Mouse (Mus musculus): Measurements from ENCODE around the gene Pdcd11. TPM values are rescaled to one million over a fixed set of nuclear protein-coding genes. Genes with fewer than 3 reads are reported as not detected.
"Not testable (repeated sequence)": the region's sequence is repeated elsewhere in the genome, so short reads cannot be mapped to it uniquely, and the experiment has no call there.

Gene Pdcd11
- polyA plus RNA-seq, 1 experiment: 6.8 TPM

DNA sequence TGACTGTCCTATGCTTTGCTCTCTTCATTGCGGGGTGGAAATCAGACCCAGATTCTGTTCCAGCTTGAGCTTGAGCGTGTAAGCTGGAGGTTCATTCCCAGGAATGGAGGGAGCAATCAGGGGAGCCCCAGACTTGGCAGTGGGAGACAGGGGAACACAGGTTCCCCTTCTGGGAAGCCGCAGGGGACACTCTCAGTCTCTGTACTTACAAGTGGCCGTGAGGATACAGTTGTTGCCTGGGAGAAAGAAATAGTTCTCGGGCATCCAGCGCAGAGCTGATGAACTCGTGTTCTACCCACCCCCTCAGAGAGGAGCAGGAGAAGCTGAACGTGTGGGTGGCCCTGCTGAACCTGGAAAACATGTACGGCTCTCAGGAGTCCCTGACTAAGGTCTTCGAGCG, 38.3 kb downstream of the Pdcd11 start:
- Histone ChIP-seq H3K4me3 (ENCODE audit: control insufficient read depth, low read depth, low read length) (no peak overlapping the region), H3K36me3 (ENCODE audit: control insufficient read depth, insufficient read depth, low read length) (no peaks in the 10 kb centered on the region; the same call in 1 of the 2 replicates), H3K4me1 (ENCODE audit: control insufficient read depth, insufficient read depth, low read length) (no peaks in the 10 kb centered on the region), H3K27ac (ENCODE audit: control insufficient read depth, insufficient read depth, low read depth, low read length) (no peak overlapping the region), H3K27me3 (ENCODE audit: control insufficient read depth, insufficient read depth, low read length) (no peaks in the 10 kb centered on the region)
- TF ChIP-seq POLR2A (IDR thresholded peaks at IDR 0.05; ENCODE audit: control insufficient read depth, low read depth, low read length) (no peak), CTCF (IDR thresholded peaks at IDR 0.05; ENCODE audit: control insufficient read depth, insufficient read depth, insufficient replicate concordance, low read depth, low read length) (no peak)

DNA sequence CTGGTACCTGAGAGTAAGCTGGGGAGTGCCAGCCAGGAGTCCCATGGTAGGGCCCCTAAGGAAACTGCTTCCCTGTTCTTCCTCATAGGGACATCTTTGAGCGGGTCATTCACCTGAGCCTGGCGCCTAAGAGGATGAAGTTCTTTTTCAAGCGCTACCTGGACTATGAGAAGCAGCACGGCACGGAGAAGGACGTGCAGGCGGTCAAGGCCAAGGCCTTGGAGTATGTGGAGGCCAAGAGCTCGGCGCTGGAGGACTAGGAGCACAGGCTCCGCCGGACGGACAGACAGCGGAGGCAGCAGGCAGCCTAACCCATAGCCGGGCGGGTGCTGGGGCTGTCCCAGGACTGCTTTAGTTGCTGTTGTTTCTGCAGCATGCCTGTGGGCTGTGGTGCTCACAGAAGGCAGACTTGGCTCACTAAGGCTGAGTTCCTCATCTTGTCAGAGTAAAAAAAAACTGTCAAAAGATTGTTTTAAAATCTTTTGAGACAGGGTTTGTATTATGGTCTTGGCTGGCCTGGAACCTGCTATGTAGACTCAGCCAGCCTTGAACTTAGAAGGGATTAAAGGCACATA, 40.1 kb downstream of the Pdcd11 start:
- no peak overlapping the region for H3K4me3 ChIP-seq (ENCODE audit: control insufficient read depth, low read depth, low read length)
- H3K36me3 ChIP-seq (ENCODE audit: control insufficient read depth, insufficient read depth, low read length): no peaks in the 10 kb centered on the region; the same call in 1 of the 2 replicates
- H3K27ac ChIP-seq (ENCODE audit: control insufficient read depth, insufficient read depth, low read depth, low read length): no peak overlapping the region
- H3K27me3 ChIP-seq (ENCODE audit: control insufficient read depth, insufficient read depth, low read length): no peaks in the 10 kb centered on the region
- H3K4me1 ChIP-seq (ENCODE audit: control insufficient read depth, insufficient read depth, low read length): no peaks in the 10 kb centered on the region
- no peak for TF ChIP-seq POLR2A (IDR thresholded peaks at IDR 0.05; ENCODE audit: control insufficient read depth, low read depth, low read length)
- TF ChIP-seq CTCF (IDR thresholded peaks at IDR 0.05; ENCODE audit: control insufficient read depth, insufficient read depth, insufficient replicate concordance, low read depth, low read length): no peak

DNA sequence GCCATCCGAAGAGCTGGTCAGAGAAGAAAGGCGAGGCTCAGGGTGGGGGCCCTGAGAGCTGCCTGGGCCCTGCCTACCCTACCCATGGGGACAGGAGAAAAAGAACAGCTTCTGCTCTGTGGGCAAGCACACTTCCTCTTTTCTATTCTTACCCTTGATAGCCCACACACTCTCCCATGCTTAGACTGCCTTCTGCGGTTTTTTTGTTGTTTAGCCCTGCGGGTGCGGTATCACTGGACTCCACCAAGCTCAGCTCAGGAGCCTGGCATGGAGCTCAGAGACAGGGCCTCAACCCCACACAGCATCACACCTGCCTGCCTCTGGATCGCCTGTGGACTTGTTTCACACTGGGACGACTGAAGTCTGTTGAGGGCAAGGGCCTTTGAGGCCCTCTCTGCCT, 42.6 kb downstream of the Pdcd11 start:
- H3K36me3 ChIP-seq (ENCODE audit: control insufficient read depth, insufficient read depth, low read length): no peaks in the 10 kb centered on the region; the same call in 1 of the 2 replicates

DNA sequence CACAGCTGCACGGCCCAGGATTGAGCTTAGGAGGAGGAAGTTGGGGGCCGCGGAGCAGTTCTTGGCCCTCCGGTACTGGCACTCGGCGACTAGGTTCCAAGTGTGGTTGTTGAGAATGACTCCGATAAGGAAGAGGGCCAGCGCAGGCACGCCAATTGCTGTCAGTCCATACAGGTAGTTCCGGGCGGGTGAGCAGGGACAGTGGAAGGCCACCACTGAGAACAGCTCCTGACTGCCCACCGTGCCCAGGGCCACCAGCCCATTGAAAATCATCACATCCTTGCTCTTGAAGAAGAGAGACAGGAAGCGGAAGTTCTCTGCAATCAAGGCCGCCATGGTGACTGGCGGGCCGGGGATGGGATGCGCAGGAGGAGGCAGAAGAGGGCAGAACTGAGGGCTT, 45.0 kb downstream of the Pdcd11 start:
- no peaks in the 10 kb centered on the region for H3K27me3 ChIP-seq (ENCODE audit: control insufficient read depth, insufficient read depth, low read length)
- TF ChIP-seq CTCF (IDR thresholded peaks at IDR 0.05; ENCODE audit: control insufficient read depth, insufficient read depth, insufficient replicate concordance, low read depth, low read length) (no peak), POLR2A (IDR thresholded peaks at IDR 0.05; ENCODE audit: control insufficient read depth, low read depth, low read length) (no peak)
- no peak overlapping the region for H3K4me3 ChIP-seq (ENCODE audit: control insufficient read depth, low read depth, low read length)
- H3K36me3 ChIP-seq (ENCODE audit: control insufficient read depth, insufficient read depth, low read length): no peaks in the 10 kb centered on the region
- peaks cover 3% of the 10 kb centered on the region for H3K4me1 ChIP-seq (ENCODE audit: control insufficient read depth, insufficient read depth, low read length)
- H3K27ac ChIP-seq (ENCODE audit: control insufficient read depth, insufficient read depth, low read depth, low read length): no peak overlapping the region

More for the DNA sequence above, 42.6 kb downstream of the Pdcd11 start:
- Histone ChIP-seq H3K27me3 (ENCODE audit: control insufficient read depth, insufficient read depth, low read length) (no peaks in the 10 kb centered on the region), H3K4me3 (ENCODE audit: control insufficient read depth, low read depth, low read length) (no peak overlapping the region), H3K27ac (ENCODE audit: control insufficient read depth, insufficient read depth, low read depth, low read length) (no peak overlapping the region), H3K4me1 (ENCODE audit: control insufficient read depth, insufficient read depth, low read length) (peaks cover under 1% of the 10 kb centered on the region; the same call in 1 of the 2 replicates)
- TF ChIP-seq POLR2A (IDR thresholded peaks at IDR 0.05; ENCODE audit: control insufficient read depth, low read depth, low read length): no peak
- TF ChIP-seq CTCF (IDR thresholded peaks at IDR 0.05; ENCODE audit: control insufficient read depth, insufficient read depth, insufficient replicate concordance, low read depth, low read length): no peak

DNA sequence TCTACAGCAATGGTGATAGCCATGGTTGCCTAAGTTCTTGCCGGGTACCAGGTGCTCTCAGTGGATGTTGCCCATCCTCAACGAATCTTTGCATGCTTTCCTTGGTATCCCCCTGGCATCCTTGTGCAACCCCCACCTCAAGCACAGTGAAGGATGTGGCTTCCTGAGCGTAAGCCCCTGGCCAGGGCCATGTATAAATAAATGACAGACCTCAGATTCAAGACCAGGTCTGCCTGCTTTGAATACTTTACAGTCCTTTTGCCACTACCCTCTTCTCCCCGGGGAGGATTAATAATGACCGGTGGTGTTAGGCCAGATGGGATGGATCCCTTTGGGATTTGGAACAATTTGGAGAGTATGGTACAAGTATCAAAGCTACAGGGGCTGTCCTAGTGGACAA, 45.6 kb downstream of the Pdcd11 start:
- Histone ChIP-seq H3K36me3 (ENCODE audit: control insufficient read depth, insufficient read depth, low read length) (no peaks in the 10 kb centered on the region), H3K27ac (ENCODE audit: control insufficient read depth, insufficient read depth, low read depth, low read length) (no peak overlapping the region), H3K4me1 (ENCODE audit: control insufficient read depth, insufficient read depth, low read length) (peaks cover 3% of the 10 kb centered on the region), H3K27me3 (ENCODE audit: control insufficient read depth, insufficient read depth, low read length) (no peaks in the 10 kb centered on the region), H3K4me3 (ENCODE audit: control insufficient read depth, low read depth, low read length) (no peak overlapping the region)
- TF ChIP-seq POLR2A (IDR thresholded peaks at IDR 0.05; ENCODE audit: control insufficient read depth, low read depth, low read length): no peak
- no peak for TF ChIP-seq CTCF (IDR thresholded peaks at IDR 0.05; ENCODE audit: control insufficient read depth, insufficient read depth, insufficient replicate concordance, low read depth, low read length)

DNA sequence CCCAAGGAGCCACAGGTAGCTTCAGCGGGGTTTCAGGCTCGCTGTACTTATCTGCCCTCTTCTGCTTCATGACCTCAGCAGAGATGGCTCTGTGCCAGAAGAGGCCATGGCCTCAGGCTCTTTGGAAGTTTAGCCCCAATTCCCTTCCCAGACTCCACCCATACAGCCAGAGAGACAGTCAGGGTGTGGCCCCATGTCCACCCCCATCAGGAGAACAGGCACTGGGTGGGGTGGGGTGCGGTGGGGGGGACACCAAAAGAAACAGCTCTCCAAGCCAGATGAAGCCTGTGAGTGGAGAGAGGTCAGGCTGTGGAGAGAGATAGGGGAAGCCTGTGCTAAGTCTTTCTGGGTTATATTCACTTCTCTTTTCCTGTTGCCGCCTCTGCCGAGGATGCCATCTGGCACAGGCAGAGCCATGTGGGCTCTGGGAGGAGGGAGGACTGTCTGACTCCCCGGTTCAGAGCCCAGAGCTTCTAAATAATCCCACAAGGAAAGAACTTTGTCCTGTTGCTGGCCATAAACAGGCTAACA, 46.5 kb downstream of the Pdcd11 start:
- Histone ChIP-seq H3K27me3 (ENCODE audit: control insufficient read depth, insufficient read depth, low read length) (no peaks in the 10 kb centered on the region), H3K27ac (ENCODE audit: control insufficient read depth, insufficient read depth, low read depth, low read length) (peak overlapping the region; percentile 82)
- TF ChIP-seq CTCF (IDR thresholded peaks at IDR 0.05; ENCODE audit: control insufficient read depth, insufficient read depth, insufficient replicate concordance, low read depth, low read length) (no peak), POLR2A (IDR thresholded peaks at IDR 0.05; ENCODE audit: control insufficient read depth, low read depth, low read length) (no peak)

DNA sequence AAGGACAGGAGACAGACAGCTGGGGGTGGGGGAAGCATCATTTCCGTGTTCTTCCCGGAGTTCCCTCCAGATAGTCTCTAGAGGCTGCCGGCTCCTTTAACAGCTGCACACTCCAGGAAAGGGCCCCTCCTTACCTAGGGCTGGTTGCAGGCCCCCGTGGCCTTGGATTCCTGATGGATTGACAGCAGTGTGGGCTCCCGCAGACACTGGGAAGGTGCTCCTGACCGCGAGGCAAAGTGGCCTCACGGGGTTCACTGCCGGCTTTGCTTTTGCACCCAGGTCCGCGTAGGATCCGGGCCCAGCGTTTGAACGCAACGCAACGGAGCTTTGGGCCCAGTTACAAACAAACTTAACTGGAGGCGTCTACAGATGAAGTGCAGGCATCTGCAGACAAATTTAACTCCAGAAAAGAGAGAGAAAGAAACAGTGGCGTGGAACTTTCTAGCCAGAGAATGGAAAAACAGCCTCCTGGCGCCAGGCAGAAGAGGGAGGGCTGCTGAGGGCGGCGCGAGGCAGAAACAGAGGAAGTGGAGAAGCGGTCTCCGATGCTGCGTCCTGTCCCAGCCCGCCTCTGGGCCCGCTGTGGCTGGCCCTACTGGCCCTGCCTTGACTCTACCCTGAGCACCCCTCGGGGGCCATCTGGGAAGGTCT, 47.3 kb downstream of the Pdcd11 start, which contains the start of gene Calhm2:
TSS of gene Calhm2 (minus strand) at position 524 of the 651 bp plus-strand sequence.
- Histone ChIP-seq H3K27me3 (ENCODE audit: control insufficient read depth, insufficient read depth, low read length) (no peaks in the 10 kb centered on the region), H3K36me3 (ENCODE audit: control insufficient read depth, insufficient read depth, low read length) (no peaks in the 10 kb centered on the region), H3K27ac (ENCODE audit: control insufficient read depth, insufficient read depth, low read depth, low read length) (peak within 1 kb of the TSS; percentile 82), H3K4me1 (ENCODE audit: control insufficient read depth, insufficient read depth, low read length) (peaks cover 3% of the 10 kb centered on the region), H3K4me3 (ENCODE audit: control insufficient read depth, low read depth, low read length) (peak within 1 kb of the TSS; percentile 71)
- no peak for TF ChIP-seq POLR2A (IDR thresholded peaks at IDR 0.05; ENCODE audit: control insufficient read depth, low read depth, low read length)
- TF ChIP-seq CTCF (IDR thresholded peaks at IDR 0.05; ENCODE audit: control insufficient read depth, insufficient read depth, insufficient replicate concordance, low read depth, low read length): no peak

More for the DNA sequence above, 46.5 kb downstream of the Pdcd11 start:
- no peaks in the 10 kb centered on the region for H3K36me3 ChIP-seq (ENCODE audit: control insufficient read depth, insufficient read depth, low read length)
- peak overlapping the region; percentile 55 for H3K4me3 ChIP-seq (ENCODE audit: control insufficient read depth, low read depth, low read length)
- peaks cover 3% of the 10 kb centered on the region for H3K4me1 ChIP-seq (ENCODE audit: control insufficient read depth, insufficient read depth, low read length)

DNA sequence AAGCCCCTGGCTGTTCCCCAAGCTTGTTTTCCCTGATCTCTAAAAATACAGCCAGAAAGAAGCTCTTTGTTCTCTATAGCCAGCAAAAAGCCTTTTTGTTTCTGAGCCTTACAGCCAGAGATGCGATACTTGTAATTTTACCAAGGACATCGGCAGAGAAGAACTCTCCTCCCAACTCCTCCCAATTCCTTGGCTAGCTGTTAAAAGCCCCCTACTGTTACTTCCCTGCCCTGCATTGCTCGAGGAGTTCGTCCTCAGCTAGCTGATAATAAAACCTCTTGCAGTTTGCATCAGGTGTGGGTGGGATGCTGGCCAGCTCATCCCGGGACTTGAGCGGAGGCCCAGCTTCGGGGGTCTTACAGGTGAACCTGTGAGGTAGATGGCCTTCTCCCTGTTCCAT, 49.0 kb downstream of the Pdcd11 start:
- not testable (repeated sequence) for H3K27me3 ChIP-seq (ENCODE audit: control insufficient read depth, insufficient read depth, low read length); H3K36me3 ChIP-seq (ENCODE audit: control insufficient read depth, insufficient read depth, low read length); H3K27ac ChIP-seq (ENCODE audit: control insufficient read depth, insufficient read depth, low read depth, low read length); H3K4me3 ChIP-seq (ENCODE audit: control insufficient read depth, low read depth, low read length); H3K4me1 ChIP-seq (ENCODE audit: control insufficient read depth, insufficient read depth, low read length)
